Mouse (Mus musculus) retina, embryonic 14.5 days (tissue): ENCODE results near the gene Stk32c.

Source experiments
- DNase-seq: peaks from one replicate; pipeline ENCODE4 v3.0.0-alpha.2; 2015; ENCODE audit warnings: low spot score

Stk32c gene

GRCm38 (mm10) chr7:139228447-139229171, 15.5 kb upstream of the Stk32c start:
- DNase-seq, result no peak

- no peak for DNase-seq
Measured at GRCm38 (mm10) chr7:139226416-139226815, 13.3 kb upstream of the Stk32c start.

- DNase-seq, result no peak
Measured at GRCm38 (mm10) chr7:139224725-139225124, 11.6 kb upstream of the Stk32c start.

GRCm38 (mm10) chr7:139224070-139224469, 11.0 kb upstream of the Stk32c start:
- DNase-seq, result no peak

- no peak for DNase-seq
Measured at GRCm38 (mm10) chr7:139222341-139222740, 9.2 kb upstream of the Stk32c start.

GRCm38 (mm10) chr7:139221856-139222255, 8.7 kb upstream of the Stk32c start:
- no peak for DNase-seq

GRCm38 (mm10) chr7:139221072-139221471, 8.0 kb upstream of the Stk32c start:
- no peak for DNase-seq

- peak; percentile 82 for DNase-seq
Measured at GRCm38 (mm10) chr7:139220303-139220702, 7.2 kb upstream of the Stk32c start.

GRCm38 (mm10) chr7:139219486-139219885, 6.4 kb upstream of the Stk32c start:
- DNase-seq, result no peak

- DNase-seq, result no peak
Measured at GRCm38 (mm10) chr7:139218641-139219415, 5.7 kb upstream of the Stk32c start.

- DNase-seq, result no peak
Measured at GRCm38 (mm10) chr7:139217046-139217445, 3.9 kb upstream of the Stk32c start.

- DNase-seq, result no peak
Measured at GRCm38 (mm10) chr7:139216464-139216863, 3.4 kb upstream of the Stk32c start.

GRCm38 (mm10) chr7:139215946-139216345, 2.8 kb upstream of the Stk32c start:
- DNase-seq, result no peak

- no peak for DNase-seq
Measured at GRCm38 (mm10) chr7:139215516-139215915, 2.4 kb upstream of the Stk32c start.

GRCm38 (mm10) chr7:139214596-139215340, 1.7 kb upstream of the Stk32c start:
- no peak for DNase-seq

GRCm38 (mm10) chr7:139214160-139214559, 1.1 kb upstream of the Stk32c start:
- DNase-seq, result no peak

GRCm38 (mm10) chr7:139213751-139214150, 644 bp upstream of the Stk32c start:
- no peak for DNase-seq

- DNase-seq, result no peak
Measured at GRCm38 (mm10) chr7:139211761-139212160, 1.3 kb downstream of the Stk32c start.

GRCm38 (mm10) chr7:139208773-139209095, 4.4 kb downstream of the Stk32c start:
- DNase-seq, result no peak

- peak; percentile 87 for DNase-seq
Measured at GRCm38 (mm10) chr7:139208023-139208772, 4.9 kb downstream of the Stk32c start.

- DNase-seq, result no peak
Measured at GRCm38 (mm10) chr7:139201209-139201608, 11.9 kb downstream of the Stk32c start.

- peak; percentile 87 for DNase-seq
Measured at GRCm38 (mm10) chr7:139200108-139200507, 13.0 kb downstream of the Stk32c start.
